Mouse (Mus musculus): ENCODE data around the gene Plppr3.

GRCm38 (mm10) chr10:79873715-79874289 is 632 bp downstream of the Plppr3 start:
- TF ChIP-seq TAL1 (IDR thresholded peaks at IDR 0.05; ENCODE audit: low read length) (no peak), GATA1 (IDR thresholded peaks at IDR 0.05; ENCODE audit: low read length) (no peak)

Data from erythroblast, embryonic 14.5 days (primary cell).